Mouse (Mus musculus) midbrain, postnatal 0 days (tissue): ENCODE data around the gene Tmem82. TPM values are rescaled to one million over a fixed set of nuclear protein-coding genes. Genes with fewer than 3 reads are reported as not detected.

ENCODE experiments used
- ATAC-seq: fragments of 200-750 bp; cut with Nextera tagmentation; 2 replicates; pipeline ENCODE4 v1.8.0; 2017; ENCODE audit warnings: moderate number of reproducible peaks, mild to moderate bottlenecking, moderate TSS enrichment, moderate library complexity; ENCODE audit not compliant: low FRiP score
- DNase-seq: peaks from one replicate; pipeline ENCODE4 v3.0.0-alpha.2; 2015; ENCODE audit warnings: low spot score
- H3K27ac ChIP-seq: fragments of 300-500 bp; sonication (generic); 2 replicates; pipeline ENCODE4 v1.5.1; 2014; ENCODE audit warnings: low read depth, mild to moderate bottlenecking, low read length, mixed read lengths
- H3K27me3 ChIP-seq: fragments of 300-500 bp; sonication (generic); 2 replicates; pipeline ENCODE4 v1.6.1; 2014; ENCODE audit warnings: low read length, control low read depth, mixed read lengths; ENCODE audit not compliant: insufficient read depth
- H3K36me3 ChIP-seq: fragments of 300-500 bp; sonication (generic); 2 replicates; pipeline ENCODE4 v1.6.1; 2014; ENCODE audit warnings: low read length, control low read depth, mixed read lengths; ENCODE audit not compliant: insufficient read depth
- H3K4me1 ChIP-seq: fragments of 300-500 bp; sonication (generic); 2 replicates; pipeline ENCODE4 v1.6.1; 2014; ENCODE audit warnings: mild to moderate bottlenecking, control low read depth, antibody characterized with exemption, low read length, mixed read lengths; ENCODE audit not compliant: insufficient read depth
- H3K4me2 ChIP-seq: fragments of 300-500 bp; sonication (generic); 2 replicates; pipeline ENCODE4 v1.6.1; 2014; ENCODE audit warnings: low read depth, mild to moderate bottlenecking, low read length, mixed read lengths; ENCODE audit not compliant: poor library complexity, severe bottlenecking
- H3K4me3 ChIP-seq: fragments of 300-500 bp; sonication (generic); 2 replicates; pipeline ENCODE4 v1.5.1; 2014; ENCODE audit warnings: low read depth, mild to moderate bottlenecking, low read length, moderate library complexity
- H3K9ac ChIP-seq: fragments of 300-500 bp; sonication (generic); replicated peaks from 2 replicates; pipeline ENCODE4 v1.6.1; 2014; ENCODE audit warnings: mild to moderate bottlenecking, low read length, moderate library complexity, mixed read lengths; ENCODE audit not compliant: poor library complexity, severe bottlenecking
- H3K9me3 ChIP-seq: fragments of 300-500 bp; sonication (generic); 2 replicates; pipeline ENCODE4 v1.6.1; 2016; ENCODE audit warnings: low read length, control low read depth
- CTCF ChIP-seq: IDR thresholded peaks from 2 replicates; pipeline ENCODE4 v1.5.1; 2016; ENCODE audit warnings: antibody characterized with exemption, mild to moderate bottlenecking
- WGBS: fragments of 180-500 bp; shearing (Covaris S2); extraction: QIAGEN DNeasy Blood & Tissue Kit; methylation state at CpG from one replicate; pipeline ENCODE4 v1.1.7; 2014; 5-methylcytosine and 5-hydroxymethylcytosine counted together
- polyA plus RNA-seq: library from polyadenylated mRNA; unstranded; fragments of >200 nt; fragmentation: Nextera tagmentation; extraction: Ambion mirVana; gene quantifications from 2 replicates; pipeline ENCODE4 v1.2.1, GENCODE M21; 2015
- total RNA-seq: library from RNA; depleted of rRNA; stranded (reverse); fragments of >200 nt; gene quantifications from 2 replicates; pipeline ENCODE4 v1.2.3, GENCODE M21; 2014; rRNA removed

The Tmem82 gene
- total and polyA plus RNA-seq, 2 experiments from 2014 or later: 0.68 to 1.4 TPM

DNA sequence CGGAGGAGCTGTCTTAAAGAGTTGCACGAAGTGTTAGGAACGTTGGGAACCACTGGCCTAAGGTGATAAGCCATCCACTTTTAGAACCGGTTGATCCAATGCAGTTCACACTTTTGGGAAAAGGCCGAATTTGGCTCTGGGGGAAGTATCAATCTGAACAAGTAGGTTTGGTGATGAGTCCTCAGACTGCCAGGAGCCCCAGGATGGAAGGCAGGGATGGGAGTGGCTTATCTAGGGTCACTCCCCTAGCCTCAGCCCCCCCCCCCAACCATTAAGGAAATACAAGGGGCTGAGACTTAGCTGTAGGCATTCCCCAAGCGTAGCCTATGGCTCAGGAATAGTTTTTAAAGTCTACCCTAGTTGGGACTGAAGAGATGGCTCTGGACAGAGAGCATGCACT lies 52.2 kb downstream of the Tmem82 start:
- no peak overlapping the region for H3K27ac ChIP-seq
- H3K4me2 ChIP-seq: no peak overlapping the region
- H3K36me3 ChIP-seq: no peaks in the 10 kb centered on the region
- no peaks in the 10 kb centered on the region for H3K9me3 ChIP-seq
- H3K4me3 ChIP-seq: no peak overlapping the region
- DNase-seq (no peak), ATAC-seq (no peak)
- WGBS: 89% methylated on average over 6 of the region's 6 CpGs
- no peaks in the 10 kb centered on the region for H3K27me3 ChIP-seq
- no peak for TF ChIP-seq CTCF
- H3K4me1 ChIP-seq: no peaks in the 10 kb centered on the region
- no peak overlapping the region for H3K9ac ChIP-seq

DNA sequence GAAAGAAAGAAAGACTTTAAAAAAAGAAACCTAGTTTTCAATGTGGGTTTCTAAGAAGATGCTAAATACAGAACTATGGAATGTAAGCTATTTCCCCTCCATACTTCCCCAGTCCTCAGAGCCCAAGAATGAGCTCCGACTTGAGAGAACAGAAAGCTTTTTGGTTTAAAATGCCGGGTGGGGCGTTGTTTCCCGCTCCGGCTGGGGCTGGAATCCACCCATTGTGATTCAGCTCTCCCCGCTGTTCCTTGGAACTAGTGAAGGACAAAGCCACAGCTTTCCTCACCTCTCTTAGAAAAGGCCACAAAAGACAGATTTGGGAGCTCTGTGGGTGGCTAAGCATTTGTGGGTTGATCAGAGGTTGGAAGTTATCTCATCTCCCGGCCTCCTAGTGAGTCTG lies 53.1 kb downstream of the Tmem82 start:
- H3K4me1 ChIP-seq: no peaks in the 10 kb centered on the region
- H3K27ac ChIP-seq: no peak overlapping the region
- no peaks in the 10 kb centered on the region for H3K9me3 ChIP-seq
- ATAC-seq: no peak
- TF ChIP-seq CTCF: no peak
- no peak overlapping the region for H3K4me3 ChIP-seq
- 7% methylated on average over 7 of the region's 7 CpGs for WGBS
- H3K27me3 ChIP-seq: no peaks in the 10 kb centered on the region
- H3K36me3 ChIP-seq: no peaks in the 10 kb centered on the region
- H3K4me2 ChIP-seq: no peak overlapping the region
- no peak for DNase-seq
- H3K9ac ChIP-seq: no peak overlapping the region

- Histone ChIP-seq H3K9me3 (no peaks in the 10 kb centered on the region), H3K27me3 (no peaks in the 10 kb centered on the region), H3K27ac (no peak overlapping the region), H3K36me3 (no peaks in the 10 kb centered on the region), H3K4me3 (no peak overlapping the region), H3K4me1 (no peaks in the 10 kb centered on the region), H3K4me2 (no peak overlapping the region), H3K9ac (no peak overlapping the region)
- ATAC-seq: no peak
- whole genome bisulfite sequencing: 79% methylated on average over 3 of the region's 3 CpGs
- DNase-seq: no peak
- no peak for TF ChIP-seq CTCF
These were observed 53.8 kb downstream of the Tmem82 start for GRCm38 (mm10) chr4:141564660-141565059.

- H3K4me2 ChIP-seq: no peak overlapping the region
- H3K27ac ChIP-seq: no peak overlapping the region
- H3K4me1 ChIP-seq: no peaks in the 10 kb centered on the region
- H3K9ac ChIP-seq: no peak overlapping the region
- WGBS: 87% methylated on average over 4 of the region's 4 CpGs
- H3K9me3 ChIP-seq: no peaks in the 10 kb centered on the region
- TF ChIP-seq CTCF: no peak
- DNase-seq (no peak), ATAC-seq (no peak)
- H3K4me3 ChIP-seq: no peak overlapping the region
- H3K27me3 ChIP-seq: no peaks in the 10 kb centered on the region
- H3K36me3 ChIP-seq: no peaks in the 10 kb centered on the region
These were observed 54.2 kb downstream of the Tmem82 start for GRCm38 (mm10) chr4:141564209-141564608.

Other genes with a start within 250 kb of the Tmem82 start
- gene Clcnka, start 219.9 kb downstream of the Tmem82 start, total RNA-seq: not detected in 2 replicates
- gene Clcnka, start 219.9 kb downstream of the Tmem82 start, polyA plus RNA-seq: 0.07 and 0.12 TPM in 2 replicates
- gene Clcnkb, start 202.6 kb downstream of the Tmem82 start, total RNA-seq: not detected in 2 replicates
- 0.27 and 0.43 TPM in 2 replicates for gene Clcnkb, start 202.6 kb downstream of the Tmem82 start, polyA plus RNA-seq
- gene Hspb7, start 197.9 kb downstream of the Tmem82 start, total RNA-seq: 0.05 TPM in 1 of 2 replicates, not detected in the other
- gene Hspb7, start 197.9 kb downstream of the Tmem82 start, polyA plus RNA-seq: 0.10 and 0.12 TPM in 2 replicates
- 1.9 and 4.5 TPM in 2 replicates for gene Srarp, start 182.5 kb downstream of the Tmem82 start, total RNA-seq
- gene Srarp, start 182.5 kb downstream of the Tmem82 start, polyA plus RNA-seq: 0.52 and 0.76 TPM in 2 replicates
- 31.0 and 34.4 TPM in 2 replicates for gene Zbtb17, start 174.0 kb downstream of the Tmem82 start, total RNA-seq
- 30.1 and 30.8 TPM in 2 replicates for gene Zbtb17, start 174.0 kb downstream of the Tmem82 start, polyA plus RNA-seq
- 20.0 and 23.2 TPM in 2 replicates for gene Spen, start 80.0 kb downstream of the Tmem82 start, total RNA-seq
- gene Spen, start 80.0 kb downstream of the Tmem82 start, polyA plus RNA-seq: 8.6 and 13.6 TPM in 2 replicates
- gene Fblim1, start 12.5 kb downstream of the Tmem82 start, total RNA-seq: 24.0 and 26.2 TPM in 2 replicates
- 23.1 and 24.1 TPM in 2 replicates for gene Fblim1, start 12.5 kb downstream of the Tmem82 start, polyA plus RNA-seq
- gene Slc25a34, start 5.2 kb upstream of the Tmem82 start, total RNA-seq: 7.4 and 10.6 TPM in 2 replicates
- 2.0 and 2.1 TPM in 2 replicates for gene Slc25a34, start 5.2 kb upstream of the Tmem82 start, polyA plus RNA-seq
- 40.0 and 41.7 TPM in 2 replicates for gene Plekhm2, start 46.3 kb upstream of the Tmem82 start, total RNA-seq
- 6.7 and 6.9 TPM in 2 replicates for gene Plekhm2, start 46.3 kb upstream of the Tmem82 start, polyA plus RNA-seq
- gene Rsc1a1, start 67.0 kb upstream of the Tmem82 start, total RNA-seq: 2.7 and 12.7 TPM in 2 replicates
- not detected in 2 replicates for gene Rsc1a1, start 67.0 kb upstream of the Tmem82 start, polyA plus RNA-seq
- gene Ddi2, start 104.8 kb upstream of the Tmem82 start, total RNA-seq: 21.7 and 25.7 TPM in 2 replicates
- gene Ddi2, start 104.8 kb upstream of the Tmem82 start, polyA plus RNA-seq: 8.9 and 9.2 TPM in 2 replicates
- not detected in 2 replicates for gene Agmat, start 128.0 kb upstream of the Tmem82 start, total RNA-seq
- not detected in 2 replicates for gene Agmat, start 128.0 kb upstream of the Tmem82 start, polyA plus RNA-seq
- 18.2 and 20.5 TPM in 2 replicates for gene Dnajc16, start 172.3 kb upstream of the Tmem82 start, total RNA-seq
- gene Dnajc16, start 172.3 kb upstream of the Tmem82 start, polyA plus RNA-seq: 7.0 and 7.2 TPM in 2 replicates
- gene Casp9, start 175.0 kb upstream of the Tmem82 start, total RNA-seq: 26.9 and 27.0 TPM in 2 replicates
- gene Casp9, start 175.0 kb upstream of the Tmem82 start, polyA plus RNA-seq: 17.6 and 19.7 TPM in 2 replicates
- not detected in 2 replicates for gene Cela2a, start 207.5 kb upstream of the Tmem82 start, total RNA-seq
- gene Cela2a, start 207.5 kb upstream of the Tmem82 start, polyA plus RNA-seq: not detected in 2 replicates
- gene Ctrc, start 227.7 kb upstream of the Tmem82 start, total RNA-seq: not detected in 2 replicates
- gene Ctrc, start 227.7 kb upstream of the Tmem82 start, polyA plus RNA-seq: not detected in 2 replicates